Mouse (Mus musculus) MEL (cell line): ENCODE measurements around the gene Sipa1l2. TPM values are rescaled to one million over a fixed set of nuclear protein-coding genes. Genes with fewer than 3 reads are reported as not detected.

ENCODE experiments used
- DNase-seq: peaks from one replicate; pipeline ENCODE4 v3.0.0; 2011; ENCODE audit warnings: low read depth, low spot score
- H3K27ac ChIP-seq: 2 replicates; pipeline ENCODE4 v1.5.1; 2012; ENCODE audit warnings: low read depth, mild to moderate bottlenecking, control low read depth, low read length, moderate library complexity; ENCODE audit not compliant: control insufficient read depth
- H3K27me3 ChIP-seq, 2 experiments: fragments of 150-350 bp in 1 of 2; sonication (generic) in 1 of 2; 2 replicates each; pipeline ENCODE4 v1.6.1; 2012; ENCODE audit warnings: low read length in 2 of 2, mild to moderate bottlenecking in 2 of 2, improper control_type of control experiment in 1 of 2, moderate library complexity in 1 of 2; ENCODE audit not compliant: insufficient read depth in 2 of 2, control insufficient read depth in 1 of 2
- H3K36me3 ChIP-seq, 2 experiments: 2 replicates each; pipeline ENCODE4 v1.6.1; 2012 to 2014; ENCODE audit warnings: low read length in 2 of 2, improper control_type of control experiment in 1 of 2, inconsistent platforms in 1 of 2, mild to moderate bottlenecking in 1 of 2; ENCODE audit not compliant: insufficient read depth in 2 of 2, control insufficient read depth in 1 of 2
- H3K4me1 ChIP-seq, 2 experiments: fragments of 150-350 bp in 1 of 2; sonication (generic) in 1 of 2; 2 replicates each; pipeline ENCODE4 v1.6.1; 2012; ENCODE audit warnings: low read length in 2 of 2, improper control_type of control experiment in 1 of 2, mild to moderate bottlenecking in 1 of 2; ENCODE audit not compliant: insufficient read depth in 2 of 2, control insufficient read depth in 1 of 2
- H3K4me3 ChIP-seq, 2 experiments: fragments of 150-350 bp in 1 of 2; sonication (generic) in 1 of 2; 2 replicates each; pipeline ENCODE4 v1.5.1; 2012; ENCODE audit warnings: low read depth in 2 of 2, low read length in 2 of 2, mild to moderate bottlenecking in 2 of 2, moderate library complexity in 2 of 2, control low read depth in 1 of 2, improper control_type of control experiment in 1 of 2; ENCODE audit not compliant: control insufficient read depth in 1 of 2, insufficient read depth in 1 of 2
- H3K79me2 ChIP-seq: 2 replicates; pipeline ENCODE4 v1.6.1; 2012; ENCODE audit warnings: mild to moderate bottlenecking, low read length, moderate library complexity; ENCODE audit not compliant: control insufficient read depth, poor library complexity, insufficient read depth
- H3K9ac ChIP-seq: 2 replicates; pipeline ENCODE4 v1.6.1; 2012; ENCODE audit warnings: low read depth, mild to moderate bottlenecking, control low read depth, low read length, moderate library complexity; ENCODE audit not compliant: control insufficient read depth, poor library complexity, severe bottlenecking
- H3K9me3 ChIP-seq: fragments of 150-350 bp; sonication (generic); replicated peaks from 2 replicates; pipeline ENCODE4 v1.6.1; 2012; ENCODE audit warnings: mild to moderate bottlenecking, low read length, improper control_type of control experiment, moderate library complexity; ENCODE audit not compliant: insufficient read depth
- BHLHE40 ChIP-seq: IDR thresholded peaks from 2 replicates; pipeline ENCODE4 v1.6.1; 2012; ENCODE audit warnings: low read depth, mild to moderate bottlenecking, inconsistent platforms, low read length, improper control_type of control experiment, borderline replicate concordance
- E2F4 ChIP-seq: IDR thresholded peaks from 2 replicates; pipeline ENCODE4 v1.6.1; 2011; ENCODE audit warnings: low read depth, low read length, improper control_type of control experiment, borderline replicate concordance
- EP300 ChIP-seq, 2 experiments: IDR thresholded peaks; 2 replicates each; pipeline ENCODE4 v1.6.1; 2011; ENCODE audit warnings: improper control_type of control experiment in 2 of 2, low read length in 2 of 2, low read depth in 1 of 2, mild to moderate bottlenecking in 1 of 2
- ETS1 ChIP-seq: IDR thresholded peaks from 2 replicates; pipeline ENCODE4 v1.6.1; 2012; ENCODE audit warnings: low read depth, mild to moderate bottlenecking, inconsistent platforms, low read length, improper control_type of control experiment, moderate library complexity
- GATA1 ChIP-seq: IDR thresholded peaks from 2 replicates; pipeline ENCODE4 v1.6.1; 2011; ENCODE audit warnings: low read depth, low read length, improper control_type of control experiment
- KAT2A ChIP-seq: conservative IDR thresholded peaks from 2 replicates; pipeline ENCODE4 v1.6.1; 2012; ENCODE audit warnings: low read depth, low read length, improper control_type of control experiment, inconsistent platforms
- MAFK ChIP-seq: IDR thresholded peaks from 2 replicates; pipeline ENCODE4 v1.6.1; 2011; ENCODE audit warnings: low read depth, mild to moderate bottlenecking, low read length, improper control_type of control experiment, borderline replicate concordance
- MXI1 ChIP-seq: IDR thresholded peaks from 2 replicates; pipeline ENCODE4 v1.6.1; 2011; ENCODE audit warnings: mild to moderate bottlenecking, low read depth, low read length, improper control_type of control experiment
- MYB ChIP-seq: IDR thresholded peaks from 2 replicates; pipeline ENCODE4 v1.6.1; 2011; ENCODE audit warnings: mild to moderate bottlenecking, low read depth, low read length, improper control_type of control experiment
- NELFE ChIP-seq: IDR thresholded peaks from 2 replicates; pipeline ENCODE4 v1.6.1; 2011; ENCODE audit warnings: low read depth, low read length, improper control_type of control experiment
- POLR2A ChIP-seq, 2 experiments: IDR thresholded peaks; 2 replicates each; pipeline ENCODE4 v1.6.1; 2011 to 2012; ENCODE audit warnings: low read length in 2 of 2, mild to moderate bottlenecking in 2 of 2, control low read depth in 1 of 2, improper control_type of control experiment in 1 of 2, low read depth in 1 of 2, moderate library complexity in 1 of 2; ENCODE audit not compliant: control insufficient read depth in 1 of 2, insufficient read depth in 1 of 2, poor library complexity in 1 of 2
- POLR2AphosphoS5 ChIP-seq: IDR thresholded peaks from 2 replicates; pipeline ENCODE4 v1.6.1; 2012; ENCODE audit warnings: low read depth, borderline replicate concordance, mild to moderate bottlenecking, inconsistent platforms, low read length, moderate library complexity, mixed read lengths
- SMC3 ChIP-seq: IDR thresholded peaks from 2 replicates; pipeline ENCODE4 v1.6.1; 2011; ENCODE audit warnings: low read depth, low read length, improper control_type of control experiment
- TCF12 ChIP-seq: IDR thresholded peaks from 2 replicates; pipeline ENCODE4 v1.6.1; 2014; ENCODE audit warnings: low read depth, mild to moderate bottlenecking, inconsistent platforms, low read length, improper control_type of control experiment, moderate library complexity
- UBTF ChIP-seq: IDR thresholded peaks from 2 replicates; pipeline ENCODE4 v1.6.1; 2012; ENCODE audit warnings: low read depth, mild to moderate bottlenecking, inconsistent platforms, low read length, improper control_type of control experiment, moderate library complexity, borderline replicate concordance; ENCODE audit not compliant: insufficient read depth
- USF1 ChIP-seq: IDR thresholded peaks from 2 replicates; pipeline ENCODE4 v1.6.1; 2014; ENCODE audit warnings: low read depth, mild to moderate bottlenecking, inconsistent platforms, low read length, improper control_type of control experiment, moderate library complexity
- ZC3H11A ChIP-seq: IDR thresholded peaks from 2 replicates; pipeline ENCODE4 v1.6.1; 2012; ENCODE audit warnings: low read depth, mild to moderate bottlenecking, inconsistent platforms, low read length, improper control_type of control experiment
- ZMIZ1 ChIP-seq: IDR thresholded peaks from 2 replicates; pipeline ENCODE4 v1.6.1; 2012; ENCODE audit warnings: low read depth, mild to moderate bottlenecking, inconsistent platforms, low read length, improper control_type of control experiment, moderate library complexity
- polyA plus RNA-seq, 2 experiments: library from polyadenylated mRNA; stranded (reverse) in 1 of 2; unstranded in 1 of 2; fragments of >175 nt in 1 of 2; fragments of >200 nt in 1 of 2; gene quantifications; 2 replicates each; pipeline versions ENCODE4 v1.2.1 to v1.2.4; 2012; ENCODE audit warnings: low replicate concordance in 2 of 2, low read depth in 1 of 2; ENCODE audit not compliant: insufficient read length in 2 of 2, insufficient read depth in 1 of 2, missing spikeins in 1 of 2
- total RNA-seq: library from RNA; depleted of rRNA; stranded (reverse); fragments of 300-350 nt; gene quantifications from 2 replicates; pipeline ENCODE4 v1.2.3, GENCODE M21; 2012

Sipa1l2 gene
- total and polyA plus RNA-seq, 3 experiments = not detected

GRCm38 (mm10) chr8:125531088-125531438 is 38.5 kb downstream of the Sipa1l2 start:
- H3K4me1 ChIP-seq = no peaks in the 10 kb centered on the region
- no peaks in the 10 kb centered on the region for H3K9me3 ChIP-seq
- H3K9ac ChIP-seq = no peak overlapping the region
- no peaks in the 10 kb centered on the region for H3K79me2 ChIP-seq
- no peak overlapping the region for H3K27ac ChIP-seq
- no peaks in the 10 kb centered on the region for H3K36me3 ChIP-seq
- H3K4me3 ChIP-seq = no peak overlapping the region
- TF ChIP-seq USF1 = no peak
- no peak for TF ChIP-seq MXI1
- no peak for TF ChIP-seq SMC3
- no peak for TF ChIP-seq MYB
- no peak for TF ChIP-seq NELFE
- no peak for TF ChIP-seq GATA1
- no peak for TF ChIP-seq MAFK
- no peak for TF ChIP-seq KAT2A
- TF ChIP-seq BHLHE40 = no peak
- no peak for TF ChIP-seq POLR2AphosphoS5
- TF ChIP-seq TCF12 = no peak
- no peak for TF ChIP-seq UBTF
- no peak for TF ChIP-seq POLR2A (IDR thresholded peaks at IDR 0.05; ENCODE audit: control insufficient read depth in 1 of 2, insufficient read depth in 1 of 2, low read depth in 1 of 2, low read length in 2 of 2, poor library complexity in 1 of 2)
- TF ChIP-seq E2F4 = no peak
- TF ChIP-seq ETS1 = no peak
- TF ChIP-seq ZMIZ1 = no peak
- no peak for TF ChIP-seq ZC3H11A
- TF ChIP-seq EP300 (IDR thresholded peaks at IDR 0.05; ENCODE audit: low read depth in 1 of 2, low read length in 2 of 2) = no peak
- no peak for DNase-seq
- no peaks in the 10 kb centered on the region for H3K27me3 ChIP-seq

- H3K9ac ChIP-seq = no peak overlapping the region
- H3K79me2 ChIP-seq = no peaks in the 10 kb centered on the region
- no peak for TF ChIP-seq NELFE
- TF ChIP-seq, all 39 proteins: peak for 0
- Histone ChIP-seq H3K4me3 (no peak overlapping the region), H3K9me3 (no peaks in the 10 kb centered on the region), H3K27ac (no peak overlapping the region), H3K36me3 (no peaks in the 10 kb centered on the region), H3K27me3 (no peaks in the 10 kb centered on the region), H3K4me1 (no peaks in the 10 kb centered on the region)
- no peak for DNase-seq
Observed at GRCm38 (mm10) chr8:125530187-125531087, 39.2 kb downstream of the Sipa1l2 start.
